Mouse (Mus musculus) embryonic facial prominence, embryonic 12.5 days (tissue): ENCODE measurements around the gene Mmaa. TPM values are rescaled to one million over a fixed set of nuclear protein-coding genes. Genes with fewer than 3 reads are reported as not detected.

ENCODE experiments used
- ATAC-seq: fragments of 200-750 bp; cut with Nextera tagmentation; 2 replicates; pipeline ENCODE4 v1.8.0; 2017; ENCODE audit not compliant: insufficient number of reproducible peaks, insufficient read depth, low FRiP score, low TSS enrichment
- H3K27ac ChIP-seq: fragments of 300-500 bp; sonication (generic); 2 replicates; pipeline ENCODE4 v1.5.1; 2016; ENCODE audit warnings: mild to moderate bottlenecking
- H3K27me3 ChIP-seq: fragments of 300-500 bp; sonication (generic); 2 replicates; pipeline ENCODE4 v1.6.1; 2016; ENCODE audit warnings: mild to moderate bottlenecking, moderate library complexity
- H3K36me3 ChIP-seq: fragments of 300-500 bp; sonication (generic); 2 replicates; pipeline ENCODE4 v1.6.1; 2016; ENCODE audit warnings: mild to moderate bottlenecking
- H3K4me1 ChIP-seq: fragments of 300-500 bp; sonication (generic); 2 replicates; pipeline ENCODE4 v1.6.1; 2016
- H3K4me2 ChIP-seq: fragments of 300-500 bp; sonication (generic); replicated peaks from 2 replicates; pipeline ENCODE4 v1.6.1; 2016; ENCODE audit warnings: mild to moderate bottlenecking, moderate library complexity
- H3K4me3 ChIP-seq: fragments of 300-500 bp; sonication (generic); 2 replicates; pipeline ENCODE4 v1.5.1; 2016; ENCODE audit warnings: mild to moderate bottlenecking
- H3K9ac ChIP-seq: fragments of 300-500 bp; sonication (generic); 2 replicates; pipeline ENCODE4 v1.6.1; 2016; ENCODE audit warnings: mild to moderate bottlenecking, moderate library complexity
- H3K9me3 ChIP-seq: fragments of 300-500 bp; sonication (generic); 2 replicates; pipeline ENCODE4 v1.6.1; 2016; ENCODE audit warnings: mild to moderate bottlenecking, moderate library complexity
- WGBS: fragments of 180-500 bp; shearing (Covaris S2); methylation state at CpG from one replicate; pipeline ENCODE4 v1.1.7; 2016; 5-methylcytosine and 5-hydroxymethylcytosine counted together
- polyA plus RNA-seq: library from polyadenylated mRNA; unstranded; fragments of >200 nt; fragmentation: Nextera tagmentation; extraction: Ambion mirVana; gene quantifications from 2 replicates; pipeline ENCODE4 v1.2.1, GENCODE M21; 2016

Gene Mmaa
- polyA plus RNA-seq, 1 experiment from 2014 or later: 17.8 TPM

GRCm38 (mm10) chr8:79323121-79323520, 28.4 kb upstream of the Mmaa start:
- H3K4me1 ChIP-seq: peaks cover 9% of the 10 kb centered on the region; the same call in 1 of the 2 replicates
- no peaks in the 10 kb centered on the region for H3K27me3 ChIP-seq
- no peak for ATAC-seq
- H3K4me2 ChIP-seq: no peak overlapping the region
- no peak overlapping the region for H3K9ac ChIP-seq
- 54% methylated on average over 7 of the region's 7 CpGs for WGBS
- H3K9me3 ChIP-seq: no peaks in the 10 kb centered on the region
- no peak overlapping the region for H3K27ac ChIP-seq
- no peak overlapping the region for H3K4me3 ChIP-seq
- no peaks in the 10 kb centered on the region for H3K36me3 ChIP-seq

DNA sequence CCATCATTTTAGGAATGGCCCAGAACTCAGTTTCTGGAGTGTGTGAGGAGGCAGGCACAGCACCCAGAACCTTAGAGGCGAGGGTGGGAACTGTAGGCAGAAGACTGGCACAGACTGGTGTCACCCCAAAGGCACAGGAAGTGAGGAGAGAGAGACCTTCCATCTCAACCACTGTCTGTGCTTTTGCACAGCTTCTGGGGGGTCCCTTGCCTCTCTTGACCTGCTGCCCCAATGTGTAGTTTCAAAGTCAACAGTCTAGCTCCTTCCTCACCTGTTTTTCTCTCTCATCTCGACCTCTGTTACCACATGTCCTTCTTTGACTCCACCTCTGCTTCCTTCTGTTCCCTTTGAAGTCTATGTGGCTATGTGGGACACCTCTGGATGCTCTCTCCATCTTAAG, 16.1 kb upstream of the Mmaa start:
- no peak overlapping the region for H3K4me3 ChIP-seq
- no peak for ATAC-seq
- H3K4me2 ChIP-seq: no peak overlapping the region
- WGBS: 65% methylated on average over 2 of the region's 2 CpGs
- H3K36me3 ChIP-seq: no peaks in the 10 kb centered on the region
- no peaks in the 10 kb centered on the region for H3K9me3 ChIP-seq
- no peak overlapping the region for H3K27ac ChIP-seq
- H3K9ac ChIP-seq: no peak overlapping the region
- H3K4me1 ChIP-seq: no peaks in the 10 kb centered on the region
- no peaks in the 10 kb centered on the region for H3K27me3 ChIP-seq

- no peak for ATAC-seq
- Histone ChIP-seq H3K4me2 (no peak overlapping the region), H3K27ac (no peak overlapping the region), H3K4me3 (no peak overlapping the region), H3K9ac (no peak overlapping the region), H3K27me3 (no peaks in the 10 kb centered on the region), H3K9me3 (no peaks in the 10 kb centered on the region), H3K36me3 (no peaks in the 10 kb centered on the region), H3K4me1 (no peaks in the 10 kb centered on the region)
- WGBS: 57% methylated on average over 5 of the region's 5 CpGs
Measured at GRCm38 (mm10) chr8:79305941-79306340, 11.2 kb upstream of the Mmaa start.

DNA sequence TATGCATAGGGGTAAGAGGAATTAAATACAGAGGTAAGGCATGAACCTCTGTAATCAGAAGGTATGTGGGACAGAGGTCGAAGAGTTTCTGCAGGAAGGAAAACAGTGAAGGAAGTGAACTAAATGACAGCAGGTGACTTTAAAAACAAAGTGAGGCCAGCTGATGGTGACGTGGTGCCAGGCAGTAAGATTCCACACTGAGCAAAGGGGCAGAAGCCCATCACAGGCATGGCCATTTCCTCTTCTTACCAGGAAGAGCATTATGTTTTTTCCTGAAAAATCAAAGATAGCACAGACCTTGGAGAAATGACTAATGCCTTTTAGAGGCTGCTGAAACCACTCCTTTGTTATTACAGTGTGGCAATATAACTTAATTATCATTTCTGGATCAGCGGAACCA, 6.8 kb upstream of the Mmaa start:
- Histone ChIP-seq H3K27ac (no peak overlapping the region), H3K36me3 (no peaks in the 10 kb centered on the region), H3K9me3 (no peaks in the 10 kb centered on the region), H3K4me1 (no peaks in the 10 kb centered on the region), H3K27me3 (no peaks in the 10 kb centered on the region), H3K9ac (no peak overlapping the region), H3K4me2 (no peak overlapping the region), H3K4me3 (no peak overlapping the region)
- WGBS: 62% methylated on average over 3 of the region's 3 CpGs
- no peak for ATAC-seq

DNA sequence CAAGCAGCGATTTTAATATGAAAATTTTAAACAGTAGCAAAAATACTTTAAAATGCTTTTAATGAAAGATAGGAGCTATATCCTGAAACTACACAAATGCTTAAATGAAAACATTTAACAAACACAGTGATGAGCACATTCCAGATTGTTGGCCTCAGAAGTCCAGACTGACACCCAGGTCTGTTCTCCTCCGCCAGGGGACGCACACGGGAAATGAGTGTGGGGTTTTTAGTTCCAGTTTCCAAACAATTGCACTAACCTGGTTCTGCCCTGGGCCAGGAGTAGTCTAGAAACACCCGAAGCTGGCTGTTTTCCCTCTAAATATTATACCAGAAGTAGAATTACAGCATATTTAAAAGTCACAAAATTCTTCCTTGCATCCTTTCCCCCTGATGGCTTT, 5.0 kb upstream of the Mmaa start:
- no peaks in the 10 kb centered on the region for H3K9me3 ChIP-seq
- H3K27me3 ChIP-seq: no peaks in the 10 kb centered on the region
- H3K4me3 ChIP-seq: no peak overlapping the region
- no peaks in the 10 kb centered on the region for H3K36me3 ChIP-seq
- WGBS: 73% methylated on average over 5 of the region's 5 CpGs
- H3K4me2 ChIP-seq: no peak overlapping the region
- H3K4me1 ChIP-seq: no peaks in the 10 kb centered on the region
- H3K9ac ChIP-seq: no peak overlapping the region
- no peak for ATAC-seq
- no peak overlapping the region for H3K27ac ChIP-seq

DNA sequence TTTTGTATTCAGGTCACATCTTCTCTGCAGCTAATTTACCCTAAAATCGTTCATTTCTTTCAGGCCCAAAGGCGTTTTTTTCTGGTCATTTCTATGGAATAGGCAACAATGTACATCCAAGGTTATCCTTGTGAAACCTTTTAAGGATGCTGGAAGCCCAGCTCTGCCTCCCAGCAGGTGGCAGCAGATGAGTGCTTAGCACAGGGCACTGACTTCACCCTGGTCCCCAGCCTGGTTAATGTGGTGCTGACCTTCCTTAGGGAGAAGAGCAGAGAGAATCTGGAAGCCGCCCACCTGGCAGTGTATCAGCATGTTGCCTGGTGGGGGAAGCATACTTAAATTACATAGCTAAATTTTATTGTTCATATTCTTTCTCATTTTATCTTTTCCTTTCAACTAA, 3.0 kb upstream of the Mmaa start:
- no peak overlapping the region for H3K4me3 ChIP-seq
- no peak overlapping the region for H3K9ac ChIP-seq
- 45% methylated on average over 3 of the region's 3 CpGs for WGBS
- ATAC-seq: no peak
- H3K4me1 ChIP-seq: peaks cover 11% of the 10 kb centered on the region
- no peaks in the 10 kb centered on the region for H3K36me3 ChIP-seq
- no peaks in the 10 kb centered on the region for H3K9me3 ChIP-seq
- H3K27ac ChIP-seq: no peak overlapping the region
- H3K4me2 ChIP-seq: no peak overlapping the region
- H3K27me3 ChIP-seq: no peaks in the 10 kb centered on the region

- H3K4me3 ChIP-seq: peak overlapping the region; percentile 62
- no peaks in the 10 kb centered on the region for H3K9me3 ChIP-seq
- H3K27ac ChIP-seq: peak overlapping the region; percentile 98
- peaks cover 12% of the 10 kb centered on the region for H3K4me1 ChIP-seq
- H3K36me3 ChIP-seq: no peaks in the 10 kb centered on the region
- 16% methylated on average over 18 of the region's 18 CpGs for WGBS
- H3K4me2 ChIP-seq: peak overlapping the region; percentile 68
- ATAC-seq: no peak; the same call in 1 of the 2 replicates
- no peaks in the 10 kb centered on the region for H3K27me3 ChIP-seq
- peak overlapping the region; percentile 64 for H3K9ac ChIP-seq
Measured at GRCm38 (mm10) chr8:79295276-79296105, 754 bp upstream of the Mmaa start.

GRCm38 (mm10) chr8:79293841-79294240, 896 bp downstream of the Mmaa start:
- Histone ChIP-seq H3K27me3 (no peaks in the 10 kb centered on the region), H3K9me3 (no peaks in the 10 kb centered on the region), H3K4me3 (peak overlapping the region; percentile 62), H3K4me1 (peaks cover 12% of the 10 kb centered on the region), H3K9ac (no peak overlapping the region), H3K4me2 (peak overlapping the region; percentile 68), H3K36me3 (no peaks in the 10 kb centered on the region), H3K27ac (0 out of 2 replicates have a peak overlapping the region, but pooled peaks have one; percentile 98)
- ATAC-seq: no peak
- 55% methylated on average over 3 of the region's 3 CpGs for WGBS

DNA sequence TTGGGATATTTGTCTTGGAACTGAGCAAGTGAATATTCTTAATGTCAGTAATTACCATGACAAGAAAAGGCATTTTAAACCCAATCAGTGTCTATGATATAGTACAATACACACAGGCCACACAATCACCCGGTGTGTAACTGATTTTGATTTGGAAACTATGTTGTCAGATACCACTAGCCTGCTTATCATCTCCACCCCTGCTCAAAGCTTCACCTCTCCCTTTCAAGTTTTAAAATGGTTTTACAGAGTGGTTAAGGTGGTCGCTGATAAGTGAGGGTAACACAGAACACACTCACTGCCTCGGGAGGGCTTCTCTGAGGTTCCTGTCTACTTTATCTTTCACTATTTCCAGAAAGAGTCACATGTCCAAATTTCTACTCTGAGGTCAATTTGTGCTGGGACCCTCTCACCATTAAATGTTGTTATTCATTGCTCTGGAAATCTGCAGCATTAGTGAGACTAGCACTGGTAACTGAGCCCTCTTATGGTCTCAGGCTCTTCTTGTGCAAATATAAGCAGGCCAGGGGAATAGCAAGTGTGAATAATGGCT, 1.9 kb downstream of the Mmaa start:
- H3K4me3 ChIP-seq: no peak overlapping the region
- no peak for ATAC-seq
- H3K9me3 ChIP-seq: no peaks in the 10 kb centered on the region
- H3K9ac ChIP-seq: no peak overlapping the region
- 80% methylated on average over 3 of the region's 3 CpGs for WGBS
- no peak overlapping the region for H3K27ac ChIP-seq
- H3K27me3 ChIP-seq: no peaks in the 10 kb centered on the region
- peaks cover 12% of the 10 kb centered on the region for H3K4me1 ChIP-seq
- peak overlapping the region; percentile 68; the same call in 1 of the 2 replicates for H3K4me2 ChIP-seq
- no peaks in the 10 kb centered on the region for H3K36me3 ChIP-seq

GRCm38 (mm10) chr8:79289592-79289991, 5.1 kb downstream of the Mmaa start:
- H3K27me3 ChIP-seq: no peaks in the 10 kb centered on the region
- H3K9ac ChIP-seq: no peak overlapping the region
- no peak overlapping the region for H3K27ac ChIP-seq
- WGBS: 78% methylated on average over 5 of the region's 5 CpGs
- H3K4me1 ChIP-seq: peaks cover 12% of the 10 kb centered on the region
- no peak overlapping the region for H3K4me2 ChIP-seq
- no peak overlapping the region for H3K4me3 ChIP-seq
- no peaks in the 10 kb centered on the region for H3K36me3 ChIP-seq
- no peak for ATAC-seq
- H3K9me3 ChIP-seq: no peaks in the 10 kb centered on the region

GRCm38 (mm10) chr8:79288681-79289080, 6.1 kb downstream of the Mmaa start:
- H3K4me2 ChIP-seq: no peak overlapping the region
- ATAC-seq: no peak
- H3K4me1 ChIP-seq: peaks cover 10% of the 10 kb centered on the region
- H3K9me3 ChIP-seq: no peaks in the 10 kb centered on the region
- 47% methylated on average over 2 of the region's 2 CpGs for WGBS
- H3K36me3 ChIP-seq: no peaks in the 10 kb centered on the region
- H3K9ac ChIP-seq: no peak overlapping the region
- H3K27ac ChIP-seq: no peak overlapping the region
- no peak overlapping the region for H3K4me3 ChIP-seq
- no peaks in the 10 kb centered on the region for H3K27me3 ChIP-seq

DNA sequence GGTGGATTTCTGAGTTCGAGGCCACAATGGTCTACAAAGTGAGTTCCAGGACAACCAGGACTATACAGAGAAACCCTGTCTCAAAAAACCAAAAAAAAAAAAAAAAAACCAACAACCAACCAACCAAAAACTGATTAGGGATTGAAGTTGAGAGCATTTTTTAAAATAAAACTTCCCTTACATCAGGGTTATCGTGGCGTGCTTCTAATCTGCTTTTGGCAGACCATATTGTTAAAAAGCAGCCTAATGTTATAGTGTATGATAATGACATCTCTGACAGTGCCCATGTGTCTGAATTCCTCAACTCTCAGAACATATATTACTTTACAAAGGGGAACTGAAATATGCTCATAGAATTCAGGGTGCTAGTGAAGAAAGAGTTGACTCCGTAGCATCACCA, 6.5 kb downstream of the Mmaa start:
- Histone ChIP-seq H3K4me2 (no peak overlapping the region), H3K4me3 (no peak overlapping the region), H3K27me3 (no peaks in the 10 kb centered on the region), H3K27ac (no peak overlapping the region), H3K9ac (no peak overlapping the region), H3K4me1 (peaks cover 6% of the 10 kb centered on the region), H3K36me3 (0 out of 2 replicates have a peak, but pooled peaks cover 4% of the 10 kb centered on the region), H3K9me3 (no peaks in the 10 kb centered on the region)
- ATAC-seq: no peak
- 92% methylated on average over 4 of the region's 4 CpGs for WGBS
